Mouse (Mus musculus) v-Abl transformed pro-B cells (cell line): ENCODE measurements around the gene Plcb4.

Experiments
- in situ Hi-C, 2 experiments: fragments of 400-800 bp; cut with MboI; formaldehyde crosslinking; loops; one replicate each; pipeline ENCODE4 v1.15.1; 2025; ENCODE audit not compliant: unreplicated experiment in 2 of 2

Plcb4 gene

DNA sequence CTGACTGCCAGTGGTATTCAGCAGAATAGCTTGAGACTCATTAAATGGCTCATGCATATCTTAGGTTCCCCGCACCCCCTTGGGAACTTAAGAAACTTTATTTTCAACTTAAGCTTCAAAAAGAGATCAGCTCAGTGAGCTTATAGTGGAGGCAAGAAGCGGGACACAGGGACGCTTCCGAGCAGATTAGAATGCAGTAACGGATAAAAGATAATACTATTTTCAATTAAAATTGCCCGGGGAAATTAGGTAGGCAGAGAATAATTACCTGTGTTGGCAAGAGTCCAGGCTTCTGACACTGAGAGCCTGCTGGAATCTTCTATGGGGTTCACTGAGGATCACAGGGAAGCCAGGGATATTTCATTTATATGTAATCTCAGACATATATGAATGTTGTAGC, 141.6 kb downstream of the Plcb4 start:
- in situ Hi-C loops = loop anchor here in 1 of 2 experiments (25.0 kb wide), 1 partner anchor 1163 kb away; the partner anchor contains the start of gene Tmx4

GRCm38 (mm10) chr2:135802878-135803450, 144.2 kb downstream of the Plcb4 start:
- in situ Hi-C loops = loop anchor here in 1 of 2 experiments (25.0 kb wide), 1 partner anchor 1166 kb away; the partner anchor contains the start of gene Tmx4

DNA sequence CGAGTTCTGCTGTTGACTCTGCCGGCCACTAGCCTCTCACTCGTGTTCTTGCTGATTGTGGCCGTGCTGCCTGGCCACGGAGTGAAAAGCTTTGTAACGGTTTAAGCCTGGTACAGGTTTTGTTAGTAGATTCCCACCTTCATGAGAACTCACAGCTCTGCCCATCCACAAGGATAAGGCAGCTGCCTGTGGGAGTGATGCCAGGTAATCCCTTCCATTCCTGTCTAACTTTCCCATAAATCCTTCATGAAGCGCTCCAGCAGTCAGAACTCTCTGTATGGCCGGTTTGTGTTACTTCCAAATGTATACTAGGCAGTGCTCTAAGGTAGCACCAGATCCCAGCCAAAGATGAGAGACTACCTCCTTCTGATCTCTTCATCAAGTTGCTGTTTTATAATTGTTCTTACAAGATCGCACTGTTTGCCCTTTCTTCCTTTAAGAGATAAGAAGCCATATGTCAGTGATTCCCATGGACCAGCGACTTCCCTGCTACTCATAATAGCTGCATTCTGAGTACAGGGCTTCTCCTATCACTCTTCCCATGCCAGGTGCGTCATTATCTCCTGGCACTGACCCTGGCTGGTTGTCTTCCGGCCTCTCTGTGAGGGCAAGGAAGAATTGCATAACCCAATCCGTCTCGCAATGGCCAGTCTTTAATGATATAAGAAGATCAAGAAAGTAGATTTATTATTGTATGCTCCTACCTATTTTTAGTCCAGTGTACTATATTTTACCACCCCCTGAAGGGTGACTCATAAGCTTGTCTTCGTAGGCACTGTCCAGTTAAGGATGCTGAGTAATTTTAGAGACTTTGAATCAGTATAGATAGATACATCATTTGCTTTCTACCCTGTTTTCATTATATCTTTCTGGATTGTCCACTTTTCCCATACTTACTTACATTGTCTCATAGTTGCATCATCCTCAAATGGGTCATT, 147.2 kb downstream of the Plcb4 start:
- in situ Hi-C loops = loop anchor here in 1 of 2 experiments (25.0 kb wide), 1 partner anchor 1169 kb away; the partner anchor contains the start of gene Tmx4

DNA sequence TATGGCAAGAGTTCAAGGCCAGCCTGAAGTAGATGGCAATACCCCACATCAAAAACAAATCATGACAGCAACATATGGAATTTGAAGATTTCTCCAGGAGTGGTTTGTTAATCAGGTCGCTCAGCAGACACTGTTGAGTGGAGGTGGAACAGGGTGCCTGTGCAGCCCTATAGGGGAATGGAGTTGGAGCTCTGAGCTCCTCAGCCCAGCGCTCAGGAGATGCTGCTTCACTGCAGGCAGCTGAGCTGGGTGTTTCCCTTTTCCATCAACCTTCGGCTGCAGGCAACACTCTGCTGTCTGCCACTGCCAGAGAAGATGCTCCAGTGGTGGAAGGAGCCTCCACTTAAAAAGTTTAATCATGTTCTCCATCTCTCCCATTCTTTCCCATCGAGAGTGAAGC, 149.5 kb downstream of the Plcb4 start:
- in situ Hi-C loops = loop anchor here in 1 of 2 experiments (25.0 kb wide), 1 partner anchor 1171 kb away; the partner anchor contains the start of gene Tmx4

- in situ Hi-C loops = loop anchor here in 1 of 2 experiments (25.0 kb wide), 1 partner anchor 1174 kb away; the partner anchor contains the start of gene Tmx4
Measured at GRCm38 (mm10) chr2:135810841-135811240, 152.0 kb downstream of the Plcb4 start.

- in situ Hi-C loops = loop anchor here in 1 of 2 experiments (25.0 kb wide), 1 partner anchor 1174 kb away; the partner anchor contains the start of gene Tmx4
Measured at GRCm38 (mm10) chr2:135811453-135812101, 152.8 kb downstream of the Plcb4 start.

- in situ Hi-C loops = loop anchor here in 1 of 2 experiments (25.0 kb wide), 1 partner anchor 1175 kb away; the partner anchor contains the start of gene Tmx4
Measured at GRCm38 (mm10) chr2:135812701-135813246, 154.0 kb downstream of the Plcb4 start.

- in situ Hi-C loops = loop anchor here in 1 of 2 experiments (25.0 kb wide), 1 partner anchor 1183 kb away; the partner anchor contains the start of gene Tmx4
Measured at GRCm38 (mm10) chr2:135820691-135821090, 161.9 kb downstream of the Plcb4 start.

DNA sequence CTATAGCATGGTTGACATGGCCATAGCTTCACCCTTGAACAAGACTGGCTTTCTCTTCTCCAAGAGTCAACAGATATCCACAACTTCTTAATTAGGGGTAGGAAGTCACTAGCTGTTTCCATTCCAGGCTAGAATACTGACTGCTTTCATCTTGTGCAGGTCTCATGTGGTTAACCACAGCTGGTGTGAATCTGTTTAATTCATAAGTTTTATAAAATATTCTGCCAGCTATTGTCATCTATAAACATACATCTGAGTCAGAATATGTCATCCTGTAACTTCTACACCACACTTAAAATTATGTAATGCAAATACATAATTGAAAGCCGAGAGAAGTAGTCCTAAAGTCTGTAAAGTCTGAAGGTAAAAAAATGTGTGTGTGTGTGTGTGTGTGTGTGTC, 164.9 kb downstream of the Plcb4 start:
- in situ Hi-C loops = loop anchor here in 1 of 2 experiments (25.0 kb wide), 1 partner anchor 1186 kb away; the partner anchor contains the start of gene Tmx4

- in situ Hi-C loops = loop anchor here in 1 of 2 experiments (25.0 kb wide), 1 partner anchor 1187 kb away; the partner anchor contains the start of gene Tmx4
Measured at GRCm38 (mm10) chr2:135824757-135825156, 165.9 kb downstream of the Plcb4 start.

DNA sequence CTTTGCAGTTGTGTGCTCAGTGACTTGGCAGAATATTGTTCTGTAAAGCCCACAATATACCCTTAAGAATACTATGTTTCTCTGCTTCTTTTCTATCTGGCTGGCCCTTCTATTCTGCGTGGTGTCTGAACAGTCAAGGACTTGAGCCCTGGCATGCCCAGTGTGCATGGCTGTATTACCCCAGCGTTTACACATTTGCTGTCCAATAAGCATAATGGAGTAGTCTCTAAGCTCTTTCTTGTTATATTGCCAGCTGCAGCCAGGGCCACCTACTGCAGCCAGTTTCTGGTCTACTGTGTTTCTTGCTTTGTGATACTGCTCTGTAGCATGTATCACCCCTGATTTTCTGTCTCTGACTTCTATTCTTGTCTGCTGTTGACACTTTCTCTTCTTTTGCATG, 166.8 kb downstream of the Plcb4 start:
- in situ Hi-C loops = no loop called here

GRCm38 (mm10) chr2:135826616-135827360, 168.0 kb downstream of the Plcb4 start:
- in situ Hi-C loops = no loop called here

GRCm38 (mm10) chr2:135828446-135828845, 169.6 kb downstream of the Plcb4 start:
- in situ Hi-C loops = no loop called here

DNA sequence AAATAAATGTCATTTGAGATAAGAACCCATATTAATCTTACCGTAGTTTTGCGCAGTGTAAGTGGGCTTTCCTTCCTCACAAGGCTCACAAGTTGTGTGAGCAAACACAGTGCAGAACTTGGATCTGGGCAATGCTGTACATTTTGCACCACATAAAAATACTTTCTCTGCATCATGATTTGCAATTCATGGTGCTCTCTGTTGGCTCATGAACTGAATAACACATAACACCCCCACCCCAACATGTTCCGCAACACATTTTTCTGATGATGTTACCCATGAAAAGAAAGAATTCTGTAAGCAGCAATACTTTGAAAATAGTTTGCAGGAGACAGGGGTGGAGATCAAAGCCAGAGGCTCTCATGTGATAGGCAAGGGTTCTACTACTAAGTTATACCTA, 174.9 kb downstream of the Plcb4 start:
- in situ Hi-C loops = no loop called here

- in situ Hi-C loops = no loop called here
Measured at GRCm38 (mm10) chr2:135834435-135834834, 175.6 kb downstream of the Plcb4 start.

- in situ Hi-C loops = no loop called here
Measured at GRCm38 (mm10) chr2:135835911-135836310, 177.1 kb downstream of the Plcb4 start.

DNA sequence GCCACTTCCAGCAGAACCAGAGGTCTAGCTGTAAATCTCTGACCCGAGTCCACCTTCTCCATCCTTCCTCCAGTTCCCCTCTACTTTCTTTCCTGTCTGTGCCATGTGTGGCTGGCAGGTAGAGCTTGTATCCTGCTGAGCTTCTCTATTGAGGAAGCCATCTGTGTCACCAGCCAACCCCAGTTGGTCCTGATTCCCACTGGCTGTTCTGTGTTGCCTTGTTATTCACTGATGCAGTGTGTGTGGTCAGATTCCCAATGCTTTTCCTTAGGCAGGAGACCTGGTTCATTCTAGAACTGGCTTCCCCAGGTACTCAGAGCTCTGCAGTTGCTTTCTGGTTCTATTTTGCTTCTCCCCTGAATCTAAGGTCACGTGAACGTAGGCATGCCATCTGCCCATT, 177.6 kb downstream of the Plcb4 start:
- in situ Hi-C loops = no loop called here

GRCm38 (mm10) chr2:135837730-135838129, 178.9 kb downstream of the Plcb4 start:
- in situ Hi-C loops = no loop called here

DNA sequence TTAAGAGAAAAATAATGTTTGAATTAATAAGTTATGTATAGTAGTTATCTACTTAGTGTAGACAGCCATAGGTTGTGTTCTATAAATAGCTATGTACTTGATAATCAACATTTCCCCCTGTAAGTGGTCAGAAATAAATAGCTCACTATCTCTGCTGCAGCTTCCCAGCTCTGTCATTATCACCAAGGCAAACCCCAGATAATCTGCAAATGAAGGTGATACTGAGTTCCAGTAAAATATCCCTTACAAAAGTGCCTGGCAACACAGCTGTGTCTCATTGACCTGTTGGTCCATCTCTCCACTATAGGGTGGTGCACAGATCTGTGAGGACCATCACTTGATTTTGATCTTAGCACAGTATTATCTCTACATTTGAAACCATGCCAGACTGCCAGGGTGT, 179.3 kb downstream of the Plcb4 start:
- in situ Hi-C loops = no loop called here
